Comparison of ENCODE assay signal across 8 mouse cellular contexts in the genomic region with DNA sequence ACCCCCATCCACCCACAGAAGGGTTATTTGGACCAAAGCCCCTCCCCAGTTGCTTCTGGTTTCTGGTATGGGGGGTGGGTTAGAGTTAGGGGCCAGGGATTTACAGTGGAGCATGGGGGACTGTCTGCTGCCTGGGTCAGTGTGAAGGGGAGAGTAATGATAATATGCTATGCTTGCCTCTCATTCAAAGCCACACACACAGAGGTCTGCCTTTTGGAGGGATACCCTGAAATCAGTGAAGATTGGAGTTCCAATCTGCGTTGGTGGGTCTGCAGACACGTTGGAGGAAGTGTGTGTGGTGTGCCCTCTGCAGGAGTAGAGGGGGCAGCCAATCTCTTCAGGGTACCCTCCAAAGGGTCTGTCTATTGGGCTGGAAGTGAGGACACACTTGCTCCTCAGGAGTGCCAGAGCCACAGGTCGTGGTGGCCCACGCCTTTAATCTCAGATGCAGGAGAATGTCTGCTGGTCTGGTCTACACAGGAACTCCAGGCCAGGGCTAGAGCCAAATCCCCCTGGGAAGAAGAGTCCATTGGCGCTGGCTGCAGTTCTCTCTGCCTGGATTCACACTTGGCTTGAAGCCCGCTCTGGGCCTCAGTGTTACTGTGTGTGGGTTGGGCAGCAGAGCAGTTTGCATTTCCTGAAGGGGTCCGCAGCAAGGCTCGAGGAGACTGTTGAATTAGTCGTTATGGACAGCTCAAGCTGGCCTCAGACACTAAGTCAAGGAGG. TPM values are rescaled to one million over a fixed set of nuclear protein-coding genes. Genes with fewer than 3 reads are reported as not detected.
DNase-seq lines count a peak whose midpoint lies in the region; ATAC-seq and TF ChIP-seq lines count a peak whose summit lies in the region.

No protein-coding gene starts in this region.

- peak overlapping the region; percentile 96 for H3K4me2 ChIP-seq in lung, embryonic 16.5 days (ENCODE audit: low read depth, low read length)
- peak overlapping the region; percentile 91 for H3K4me2 ChIP-seq in embryonic facial prominence, embryonic 14.5 days (ENCODE audit: low read depth, low read length)
- H3K4me2 ChIP-seq in intestine, postnatal 0 days (replicated peaks; ENCODE audit: low read depth), result peak overlapping the region; percentile 79
- peak overlapping the region; percentile 71 for H3K4me2 ChIP-seq in neural tube, embryonic 15.5 days

- H3K36me3 ChIP-seq in lung, embryonic 16.5 days (ENCODE audit: control insufficient read depth, insufficient read depth, low read length), result no peaks in the 10 kb centered on the region
- H3K36me3 ChIP-seq in embryonic facial prominence, embryonic 14.5 days (ENCODE audit: control insufficient read depth, insufficient read depth, low read length), result no peaks in the 10 kb centered on the region
- no peaks in the 10 kb centered on the region for H3K36me3 ChIP-seq in intestine, postnatal 0 days (ENCODE audit: control insufficient read depth, insufficient read depth)
- no peaks in the 10 kb centered on the region for H3K36me3 ChIP-seq in neural tube, embryonic 15.5 days
- H3K36me3 ChIP-seq in kidney, adult 2 months (ENCODE audit: control insufficient read depth, insufficient read depth, low read length), result no peaks in the 10 kb centered on the region

- H3K27ac ChIP-seq in lung, embryonic 16.5 days (ENCODE audit: low read length), result no peak overlapping the region
- no peak overlapping the region for H3K27ac ChIP-seq in embryonic facial prominence, embryonic 14.5 days (replicated peaks; ENCODE audit: low read depth, low read length)
- H3K27ac ChIP-seq in intestine, postnatal 0 days (ENCODE audit: low read depth, low read length), result no peak overlapping the region
- peak overlapping the region; percentile 89 for H3K27ac ChIP-seq in neural tube, embryonic 15.5 days (replicated peaks)
- no peak overlapping the region for H3K27ac ChIP-seq in kidney, adult 2 months (ENCODE audit: insufficient read depth, low read depth, low read length)

- peak overlapping the region; percentile 63 for H3K4me3 ChIP-seq in lung, embryonic 16.5 days (ENCODE audit: low read length)
- no peak overlapping the region for H3K4me3 ChIP-seq in lung, adult 2 months (replicated peaks; ENCODE audit: extremely low read depth, low read depth, low read length)
- H3K4me3 ChIP-seq in embryonic facial prominence, embryonic 14.5 days (ENCODE audit: low read depth, low read length), result peak overlapping the region; percentile 53
- no peak overlapping the region for H3K4me3 ChIP-seq in intestine, postnatal 0 days (ENCODE audit: low read depth, low read length)
- H3K4me3 ChIP-seq in neural tube, embryonic 15.5 days (replicated peaks), result peak overlapping the region; percentile 80
- no peak overlapping the region for H3K4me3 ChIP-seq in kidney, adult 2 months (ENCODE audit: insufficient read depth, low read depth, low read length)

- no peak for DNase-seq in lung, adult 2 months
- no peak for DNase-seq in embryonic facial prominence, embryonic 14.5 days (ENCODE audit: low spot score)
- no peak for DNase-seq in urinary bladder, adult 2 months (ENCODE audit: low spot score)
- DNase-seq in kidney, adult 2 months, result no peak
- DNase-seq in kidney, postnatal 10 days, result no peak

- peaks cover 48% of the 10 kb centered on the region for H3K4me1 ChIP-seq in lung, embryonic 16.5 days (replicated peaks; ENCODE audit: control insufficient read depth, insufficient read depth, low read length)
- H3K4me1 ChIP-seq in lung, adult 2 months (ENCODE audit: control insufficient read depth, insufficient read depth, low read length), result peaks cover 10% of the 10 kb centered on the region; the same call in 1 of the 2 replicates
- peaks cover 23% of the 10 kb centered on the region for H3K4me1 ChIP-seq in embryonic facial prominence, embryonic 14.5 days (ENCODE audit: control insufficient read depth, insufficient read depth, low read length)
- no peaks in the 10 kb centered on the region; the same call in 1 of the 2 replicates for H3K4me1 ChIP-seq in intestine, postnatal 0 days (replicated peaks; ENCODE audit: control insufficient read depth, insufficient read depth, low read length)
- peaks cover 62% of the 10 kb centered on the region for H3K4me1 ChIP-seq in neural tube, embryonic 15.5 days
- H3K4me1 ChIP-seq in kidney, adult 2 months (ENCODE audit: control insufficient read depth, insufficient read depth, low read length), result 0 out of 2 replicates have a peak, but pooled peaks cover 7% of the 10 kb centered on the region

- WGBS in lung, embryonic 16.5 days, result 30% methylated on average over 9 of the region's 9 CpGs
- WGBS in lung, adult 2 months, result 45% methylated on average over 9 of the region's 9 CpGs
- 26% methylated on average over 9 of the region's 9 CpGs for WGBS in embryonic facial prominence, embryonic 14.5 days
- WGBS in intestine, postnatal 0 days, result 47% methylated on average over 9 of the region's 9 CpGs
- 13% methylated on average over 9 of the region's 9 CpGs for WGBS in neural tube, embryonic 15.5 days
- 56% methylated on average over 9 of the region's 9 CpGs for WGBS in kidney, adult 2 months

- no peak for TF ChIP-seq POLR2A in lung, adult 2 months (IDR thresholded peaks at IDR 0.05; ENCODE audit: borderline replicate concordance, extremely low read depth, low read depth, low read length)
- TF ChIP-seq POLR2A in kidney, adult 2 months (IDR thresholded peaks at IDR 0.05; ENCODE audit: low read depth, low read length), result no peak

- H3K9me3 ChIP-seq in lung, embryonic 16.5 days (ENCODE audit: control insufficient read depth, low read length), result no peaks in the 10 kb centered on the region
- no peaks in the 10 kb centered on the region for H3K9me3 ChIP-seq in embryonic facial prominence, embryonic 14.5 days (ENCODE audit: control insufficient read depth, low read length)
- H3K9me3 ChIP-seq in intestine, postnatal 0 days (ENCODE audit: control insufficient read depth), result no peaks in the 10 kb centered on the region
- H3K9me3 ChIP-seq in neural tube, embryonic 15.5 days (replicated peaks), result no peaks in the 10 kb centered on the region

- TF ChIP-seq CTCF in lung, adult 2 months (IDR thresholded peaks at IDR 0.05; ENCODE audit: insufficient read depth, low read length), result no peak
- TF ChIP-seq CTCF in intestine, postnatal 0 days (IDR thresholded peaks at IDR 0.05; ENCODE audit: low read depth), result no peak
- no peak for TF ChIP-seq CTCF in kidney, adult 2 months (conservative IDR thresholded peaks at IDR 0.05; ENCODE audit: insufficient read depth, insufficient read length, low read depth, low read length)

- no peak for ATAC-seq in lung, embryonic 16.5 days (ENCODE audit: low read depth)
- ATAC-seq in embryonic facial prominence, embryonic 14.5 days (ENCODE audit: low read depth), result no peak
- ATAC-seq in intestine, postnatal 0 days, result no peak
- ATAC-seq in neural tube, embryonic 15.5 days (ENCODE audit: low FRiP score), result no peak

- peak overlapping the region; percentile 65 for H3K9ac ChIP-seq in lung, embryonic 16.5 days (ENCODE audit: low read length)
- peak overlapping the region; percentile 64; the same call in 1 of the 2 replicates for H3K9ac ChIP-seq in embryonic facial prominence, embryonic 14.5 days (ENCODE audit: low read depth, low read length)
- no peak overlapping the region for H3K9ac ChIP-seq in intestine, postnatal 0 days (ENCODE audit: low read depth, low read length)
- peak overlapping the region; percentile 82 for H3K9ac ChIP-seq in neural tube, embryonic 15.5 days (replicated peaks)

- peaks cover 20% of the 10 kb centered on the region for H3K27me3 ChIP-seq in lung, embryonic 16.5 days (ENCODE audit: control insufficient read depth, insufficient read depth, low read depth, low read length)
- H3K27me3 ChIP-seq in embryonic facial prominence, embryonic 14.5 days (replicated peaks; ENCODE audit: control insufficient read depth, insufficient read depth, low read length), result 0 out of 2 replicates have a peak, but pooled peaks cover 8% of the 10 kb centered on the region
- H3K27me3 ChIP-seq in intestine, postnatal 0 days (replicated peaks; ENCODE audit: control insufficient read depth, insufficient read depth, low read length), result peaks cover 44% of the 10 kb centered on the region
- H3K27me3 ChIP-seq in neural tube, embryonic 15.5 days (replicated peaks), result no peaks in the 10 kb centered on the region
- peaks cover 4% of the 10 kb centered on the region; the same call in 1 of the 2 replicates for H3K27me3 ChIP-seq in kidney, adult 2 months (replicated peaks; ENCODE audit: control insufficient read depth, insufficient read depth, low read length)

RNA-seq across cellular contexts. Expression of gene Dpf1, which starts 1.7 kb away (rescaled TPM):
- polyA plus RNA-seq in lung, embryonic 16.5 days (2015; fragmentation: Nextera tagmentation; extraction: Ambion mirVana), result 8.1 and 8.7 TPM in 2 replicates
- 1.7 and 4.0 TPM in 2 replicates for polyA plus RNA-seq in lung, adult 2 months (2012; rRNA removed)
- 11.4 TPM in 2 replicates for polyA plus RNA-seq in embryonic facial prominence, embryonic 14.5 days (2014; fragmentation: Nextera tagmentation; extraction: Ambion mirVana)
- 1.7 TPM in 2 replicates for polyA plus RNA-seq in intestine, postnatal 0 days (2015; fragmentation: Nextera tagmentation; extraction: Ambion mirVana)
- 148 and 198 TPM in 2 replicates for polyA plus RNA-seq in neural tube, embryonic 15.5 days (2015; fragmentation: Nextera tagmentation; extraction: Ambion mirVana)
- polyA plus RNA-seq in urinary bladder, adult 2 months (2012; rRNA removed), result 1.3 and 2.8 TPM in 2 replicates
- 0.07 and 0.11 TPM in 2 replicates for polyA plus RNA-seq in kidney, adult 2 months (2012; rRNA removed)

RNA-seq across cellular contexts. Expression of gene Ppp1r14a, which starts 16.3 kb away (rescaled TPM):
- 157 and 162 TPM in 2 replicates for polyA plus RNA-seq in lung, embryonic 16.5 days (2015; fragmentation: Nextera tagmentation; extraction: Ambion mirVana)
- polyA plus RNA-seq in lung, adult 2 months (2012; rRNA removed), result 242 and 329 TPM in 2 replicates
- polyA plus RNA-seq in embryonic facial prominence, embryonic 14.5 days (2014; fragmentation: Nextera tagmentation; extraction: Ambion mirVana), result 11.6 and 13.8 TPM in 2 replicates
- polyA plus RNA-seq in intestine, postnatal 0 days (2015; fragmentation: Nextera tagmentation; extraction: Ambion mirVana), result 35.2 and 37.0 TPM in 2 replicates
- polyA plus RNA-seq in neural tube, embryonic 15.5 days (2015; fragmentation: Nextera tagmentation; extraction: Ambion mirVana), result 2.8 and 13.3 TPM in 2 replicates
- polyA plus RNA-seq in urinary bladder, adult 2 months (2012; rRNA removed), result 303 and 338 TPM in 2 replicates
- 12.3 and 16.1 TPM in 2 replicates for polyA plus RNA-seq in kidney, adult 2 months (2012; rRNA removed)

RNA-seq across cellular contexts. Expression of gene Spint2, which starts 23.7 kb away (rescaled TPM):
- polyA plus RNA-seq in lung, embryonic 16.5 days (2015; fragmentation: Nextera tagmentation; extraction: Ambion mirVana), result 309 and 317 TPM in 2 replicates
- 317 and 391 TPM in 2 replicates for polyA plus RNA-seq in lung, adult 2 months (2012; rRNA removed)
- polyA plus RNA-seq in embryonic facial prominence, embryonic 14.5 days (2014; fragmentation: Nextera tagmentation; extraction: Ambion mirVana), result 116 and 120 TPM in 2 replicates
- 685 and 722 TPM in 2 replicates for polyA plus RNA-seq in intestine, postnatal 0 days (2015; fragmentation: Nextera tagmentation; extraction: Ambion mirVana)
- 62.7 and 140 TPM in 2 replicates for polyA plus RNA-seq in neural tube, embryonic 15.5 days (2015; fragmentation: Nextera tagmentation; extraction: Ambion mirVana)
- 485 and 505 TPM in 2 replicates for polyA plus RNA-seq in urinary bladder, adult 2 months (2012; rRNA removed)
- polyA plus RNA-seq in kidney, adult 2 months (2012; rRNA removed), result 421 and 474 TPM in 2 replicates

RNA-seq across cellular contexts. Expression of gene 2200002D01Rik, which starts 57.2 kb away (rescaled TPM):
- 21.9 and 32.5 TPM in 2 replicates for polyA plus RNA-seq in lung, embryonic 16.5 days (2015; fragmentation: Nextera tagmentation; extraction: Ambion mirVana)
- polyA plus RNA-seq in lung, adult 2 months (2012; rRNA removed), result 7.9 and 12.6 TPM in 2 replicates
- polyA plus RNA-seq in embryonic facial prominence, embryonic 14.5 days (2014; fragmentation: Nextera tagmentation; extraction: Ambion mirVana), result 1.9 and 4.3 TPM in 2 replicates
- 836 and 862 TPM in 2 replicates for polyA plus RNA-seq in intestine, postnatal 0 days (2015; fragmentation: Nextera tagmentation; extraction: Ambion mirVana)
- 1.4 and 12.8 TPM in 2 replicates for polyA plus RNA-seq in neural tube, embryonic 15.5 days (2015; fragmentation: Nextera tagmentation; extraction: Ambion mirVana)
- 144 and 178 TPM in 2 replicates for polyA plus RNA-seq in urinary bladder, adult 2 months (2012; rRNA removed)
- 4.6 and 7.2 TPM in 2 replicates for polyA plus RNA-seq in kidney, adult 2 months (2012; rRNA removed)

Comparison
In these comparisons a context has a peak if more than half of its experiments do, and no peak if none do; other contexts are left out.
1. H3K4me3 ChIP-seq: peak in lung, embryonic 16.5 days (single experiment), embryonic facial prominence, embryonic 14.5 days (single experiment) and neural tube, embryonic 15.5 days (single experiment); none in lung, adult 2 months (single experiment), intestine, postnatal 0 days (single experiment) and kidney, adult 2 months (single experiment).
2. RNA of gene Dpf1, which starts 1.7 kb away (polyA plus RNA-seq): 148 to 198 TPM in neural tube, embryonic 15.5 days; 11.4 TPM in embryonic facial prominence, embryonic 14.5 days, 8.1 to 8.7 TPM in lung, embryonic 16.5 days, 1.7 to 4.0 TPM in lung, adult 2 months, 1.7 TPM in intestine, postnatal 0 days, 1.3 to 2.8 TPM in urinary bladder, adult 2 months and 0.07 to 0.11 TPM in kidney, adult 2 months; every median in the first group is over 10 times any median in the second.
3. Peak in every context shown above with its lines, with median percentiles within 50 percentile points of each other: H3K4me2 ChIP-seq.